Mouse (Mus musculus) right cerebral cortex, postnatal 4 days (tissue): ENCODE data around the gene Iffo1.
A peak's percentile ranks its signal among the peaks of the same experiment; 100 is the strongest.
"Not testable (repeated sequence)": the region's sequence is repeated elsewhere in the genome, so short reads cannot be mapped to it uniquely, and the experiment has no call there.

Experiments
- DNase-seq: peaks from one replicate; pipeline ENCODE4 v3.0.0-alpha.2; 2022

The Iffo1 gene

GRCm38 (mm10) chr6:125162615-125163305 is 17.7 kb downstream of the Iffo1 start:
- not testable (repeated sequence) for DNase-seq

GRCm38 (mm10) chr6:125163801-125164657 is 19.0 kb downstream of the Iffo1 start:
- no peak for DNase-seq

DNA sequence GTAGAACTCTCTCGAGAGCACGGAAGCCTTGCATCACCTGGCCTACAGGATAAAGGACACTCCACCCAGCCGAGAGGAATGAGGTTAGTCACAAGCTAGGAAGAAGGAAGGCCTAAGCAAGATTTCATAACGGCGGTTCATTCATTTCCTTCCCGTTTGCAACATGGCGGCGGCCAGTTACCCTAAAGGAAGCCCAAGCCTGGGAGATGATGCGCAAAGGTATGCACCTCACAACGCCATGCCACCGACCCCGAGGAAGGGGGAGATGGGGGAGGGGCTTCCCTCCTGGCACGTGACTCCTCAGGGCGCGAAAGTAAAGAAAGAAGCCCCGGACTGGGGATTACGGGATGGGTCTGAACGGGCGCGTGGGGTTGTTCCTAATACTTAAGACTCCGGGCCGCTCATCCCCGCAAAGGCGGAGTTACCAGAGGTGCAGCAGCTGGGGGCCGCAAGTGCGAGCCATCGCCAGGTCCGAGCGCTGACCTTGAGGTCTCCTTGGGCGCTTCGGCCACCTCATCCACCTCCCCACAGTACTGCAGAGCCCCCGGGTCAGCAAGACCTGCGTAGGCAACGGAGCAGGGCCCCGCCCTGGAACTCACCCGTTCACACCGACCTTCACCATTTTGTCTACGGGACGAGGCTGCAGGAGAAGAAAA is 19.8 kb downstream of the Iffo1 start:
- DNase-seq: peak; percentile 68

- DNase-seq: peak; percentile 94
Observed at GRCm38 (mm10) chr6:125165328-125165891, 20.4 kb downstream of the Iffo1 start.

GRCm38 (mm10) chr6:125166051-125166751 is 21.2 kb downstream of the Iffo1 start, which contains the start of gene Gapdh:
Gene Gapdh, minus strand, starts transcription at chr6:125166467.
- no peak for DNase-seq

DNA sequence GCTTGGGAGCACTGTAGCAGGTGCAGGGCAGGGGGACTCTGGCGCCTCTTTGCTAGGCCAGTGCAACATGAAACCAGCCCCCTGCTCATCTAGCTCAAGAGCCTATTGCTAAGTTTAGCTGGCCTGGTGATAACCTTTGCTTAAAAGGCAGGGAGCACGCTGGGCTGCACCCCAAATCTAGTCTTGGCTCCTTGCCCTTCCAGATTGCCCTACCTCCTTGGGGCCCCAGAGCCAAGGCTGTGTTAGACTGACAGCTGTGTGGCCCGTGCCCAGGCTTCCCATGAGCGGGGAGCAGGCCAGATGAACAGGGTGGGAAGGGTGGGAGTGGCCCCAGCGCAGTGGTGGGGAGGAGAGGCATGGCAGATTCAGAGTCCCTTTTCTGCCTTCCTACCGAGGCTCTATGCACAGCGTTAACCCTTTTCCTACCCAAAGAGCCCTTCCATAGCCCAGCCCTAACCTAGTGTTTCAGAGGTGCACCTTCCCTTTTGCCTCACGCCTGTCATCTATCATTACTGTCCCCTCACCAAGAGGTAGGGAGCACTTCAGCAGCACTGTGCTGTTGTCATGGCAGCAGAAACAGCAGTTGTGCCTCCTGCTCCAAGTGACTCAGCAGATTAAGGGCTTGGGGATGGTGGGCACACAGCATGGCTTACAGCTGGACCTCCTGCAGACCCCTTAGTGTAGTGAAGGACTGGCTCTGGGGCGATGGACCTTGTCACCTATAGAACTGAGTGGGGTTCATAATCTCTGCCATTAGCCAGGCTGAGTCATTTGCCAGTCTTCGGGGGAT is 22.0 kb downstream of the Iffo1 start:
- peak; percentile 36 for DNase-seq

GRCm38 (mm10) chr6:125168086-125168485 is 23.0 kb downstream of the Iffo1 start:
- DNase-seq: no peak

- no peak for DNase-seq
Observed at GRCm38 (mm10) chr6:125170194-125170593, 25.2 kb downstream of the Iffo1 start.

GRCm38 (mm10) chr6:125172474-125172873 is 27.4 kb downstream of the Iffo1 start:
- no peak for DNase-seq

GRCm38 (mm10) chr6:125173256-125173655 is 28.2 kb downstream of the Iffo1 start:
- no peak for DNase-seq

GRCm38 (mm10) chr6:125175469-125175868 is 30.4 kb downstream of the Iffo1 start:
- no peak for DNase-seq

DNA sequence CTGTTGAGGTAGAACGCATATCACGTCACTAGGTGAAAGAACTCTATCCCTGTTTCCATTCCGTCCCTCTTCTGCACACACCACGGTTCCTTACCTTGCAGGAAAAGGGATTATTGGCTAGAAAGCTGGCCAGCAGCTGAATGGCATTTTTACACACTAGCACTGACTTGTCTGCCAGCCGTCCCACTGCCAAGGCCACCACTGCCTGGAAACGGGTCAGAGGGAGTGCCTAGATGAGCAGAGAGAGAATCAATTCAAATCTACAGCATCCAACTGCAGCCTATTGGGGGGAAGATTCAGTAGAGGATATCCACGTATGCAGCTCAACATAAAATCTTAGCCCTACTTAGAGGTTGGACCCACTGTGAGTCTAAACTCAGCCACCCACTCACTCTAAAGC is 34.6 kb downstream of the Iffo1 start:
- no peak for DNase-seq

DNA sequence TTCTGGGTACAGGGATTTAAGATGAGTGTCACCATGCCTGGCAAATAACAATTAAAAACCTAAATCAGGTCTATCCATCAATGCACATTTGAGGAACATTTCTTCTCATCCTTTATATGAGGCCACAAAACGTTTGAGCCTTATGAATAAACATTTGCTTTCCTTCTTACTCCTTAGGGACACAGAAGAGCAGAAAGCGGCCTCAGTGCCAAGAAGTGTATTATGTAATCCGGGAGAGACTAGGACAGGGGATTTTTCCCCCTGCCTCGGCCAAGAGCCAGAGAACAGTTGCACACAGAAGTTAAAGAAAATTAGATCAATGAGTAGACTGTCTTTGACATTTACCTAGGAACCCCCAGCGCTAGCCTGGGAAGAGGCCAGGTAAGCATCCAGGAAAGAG is 37.1 kb downstream of the Iffo1 start:
- DNase-seq: no peak

GRCm38 (mm10) chr6:125186203-125186602 is 41.2 kb downstream of the Iffo1 start:
- no peak for DNase-seq

- DNase-seq: no peak
Observed at GRCm38 (mm10) chr6:125190816-125191215, 45.8 kb downstream of the Iffo1 start.

DNA sequence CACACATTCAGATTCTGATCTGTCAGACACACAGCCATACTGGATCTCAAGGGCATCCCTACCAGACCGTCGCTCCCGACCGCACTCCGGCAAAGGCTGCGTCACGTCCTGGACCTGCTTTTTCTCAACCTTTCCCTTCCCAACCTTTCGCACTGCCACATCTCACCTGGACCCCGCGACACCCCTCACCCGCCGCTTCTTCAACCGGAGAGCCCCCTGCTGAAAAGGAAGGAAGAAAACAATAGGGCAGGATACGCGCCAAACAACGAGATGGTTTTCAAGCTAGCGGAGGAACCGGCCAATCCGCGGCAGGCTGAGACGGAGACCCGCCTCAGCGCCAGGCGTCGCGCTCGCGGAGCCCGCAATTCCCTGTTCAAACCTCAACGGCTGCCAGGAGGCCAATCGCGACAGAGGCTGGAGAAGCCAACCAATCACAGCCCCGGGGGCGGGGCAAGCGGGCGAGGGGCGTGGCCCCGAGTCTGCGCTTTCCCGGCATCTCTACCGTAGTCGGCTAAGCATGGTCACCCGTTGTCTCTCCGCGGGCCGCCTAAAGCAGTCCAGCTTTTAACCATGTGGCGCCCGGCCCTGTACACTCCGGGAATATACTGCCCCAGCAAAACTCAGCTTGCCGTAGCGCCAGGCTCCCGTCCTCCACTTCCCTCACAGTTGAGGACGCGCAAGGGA is 46.4 kb downstream of the Iffo1 start, which contains the start of the genes Ncapd2 and Mrpl51:
Gene Ncapd2, minus strand, starts transcription at position 370 of the 684 bp plus-strand sequence.
Gene Mrpl51, plus strand, starts transcription at position 470 of the 684 bp plus-strand sequence.
- DNase-seq: peak; percentile 99

DNA sequence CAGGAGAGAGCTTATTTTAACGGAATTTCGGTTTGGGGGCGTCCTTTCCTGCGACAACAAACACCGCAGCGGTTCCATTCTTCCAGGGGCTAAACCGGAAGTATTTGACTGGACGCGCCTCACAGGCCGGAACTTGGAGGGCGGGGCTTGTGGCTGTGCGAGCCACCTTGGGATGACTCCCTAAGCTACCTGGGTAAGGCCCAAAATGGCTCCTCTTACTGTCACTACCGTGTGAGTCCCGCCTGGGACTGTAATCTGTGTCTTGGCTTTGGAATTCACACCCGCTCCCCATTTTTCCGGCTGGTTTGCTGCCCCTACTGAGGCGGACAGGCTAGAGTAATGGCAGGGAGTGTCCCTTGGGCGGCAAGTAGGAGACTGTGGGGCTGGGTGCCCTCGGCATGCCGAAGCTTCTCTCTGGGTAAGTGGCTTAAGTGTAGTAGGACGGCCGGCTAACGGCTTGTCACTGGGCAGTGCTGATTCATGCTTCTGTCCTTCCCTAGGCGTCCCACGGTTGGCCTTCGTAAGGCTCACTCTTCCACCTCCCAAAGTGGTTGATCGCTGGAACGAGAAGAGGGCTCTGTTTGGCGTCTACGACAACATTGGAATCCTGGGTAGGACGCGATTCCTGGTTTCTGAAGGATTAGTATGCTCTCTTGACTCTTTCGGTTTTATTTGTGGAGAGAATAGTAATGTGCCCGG is 47.1 kb downstream of the Iffo1 start:
- peak; percentile 86 for DNase-seq

GRCm38 (mm10) chr6:125192841-125193240 is 47.8 kb downstream of the Iffo1 start:
- no peak for DNase-seq

GRCm38 (mm10) chr6:125193390-125193789 is 48.3 kb downstream of the Iffo1 start:
- DNase-seq: no peak

DNA sequence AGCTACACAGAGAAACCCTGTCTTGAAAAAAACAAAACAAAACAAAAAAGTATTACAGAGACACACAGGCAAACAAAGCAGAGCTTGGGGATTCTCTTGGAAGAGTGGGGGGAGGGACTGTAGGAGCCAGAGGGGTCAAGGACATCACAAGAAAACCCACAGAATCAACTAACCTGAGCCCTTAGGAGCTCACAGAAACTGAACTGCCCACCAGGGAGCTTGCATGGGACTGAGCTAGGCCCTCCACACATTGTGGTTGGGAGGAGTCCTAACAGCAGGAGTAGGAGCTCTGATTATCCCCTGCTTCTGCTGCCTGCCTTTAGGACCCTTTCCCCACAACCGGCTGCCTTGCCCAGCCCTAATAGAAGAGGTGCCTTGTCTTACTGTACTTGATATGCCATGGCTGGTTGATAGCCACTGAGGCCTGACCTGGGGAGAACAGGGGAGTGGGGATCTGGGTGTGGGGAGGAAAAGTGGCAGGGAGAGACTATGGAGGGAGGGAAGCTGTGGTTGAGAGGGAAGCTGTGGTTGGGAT is 50.6 kb downstream of the Iffo1 start:
- DNase-seq: no peak
